Mouse (Mus musculus): ENCODE data around the gene Lias. TPM values are rescaled to one million over a fixed set of nuclear protein-coding genes. Genes with fewer than 3 reads are reported as not detected.

Lias gene
- total RNA-seq (2021): 10 to 100 TPM; 33.3 to 33.4 TPM

DNA sequence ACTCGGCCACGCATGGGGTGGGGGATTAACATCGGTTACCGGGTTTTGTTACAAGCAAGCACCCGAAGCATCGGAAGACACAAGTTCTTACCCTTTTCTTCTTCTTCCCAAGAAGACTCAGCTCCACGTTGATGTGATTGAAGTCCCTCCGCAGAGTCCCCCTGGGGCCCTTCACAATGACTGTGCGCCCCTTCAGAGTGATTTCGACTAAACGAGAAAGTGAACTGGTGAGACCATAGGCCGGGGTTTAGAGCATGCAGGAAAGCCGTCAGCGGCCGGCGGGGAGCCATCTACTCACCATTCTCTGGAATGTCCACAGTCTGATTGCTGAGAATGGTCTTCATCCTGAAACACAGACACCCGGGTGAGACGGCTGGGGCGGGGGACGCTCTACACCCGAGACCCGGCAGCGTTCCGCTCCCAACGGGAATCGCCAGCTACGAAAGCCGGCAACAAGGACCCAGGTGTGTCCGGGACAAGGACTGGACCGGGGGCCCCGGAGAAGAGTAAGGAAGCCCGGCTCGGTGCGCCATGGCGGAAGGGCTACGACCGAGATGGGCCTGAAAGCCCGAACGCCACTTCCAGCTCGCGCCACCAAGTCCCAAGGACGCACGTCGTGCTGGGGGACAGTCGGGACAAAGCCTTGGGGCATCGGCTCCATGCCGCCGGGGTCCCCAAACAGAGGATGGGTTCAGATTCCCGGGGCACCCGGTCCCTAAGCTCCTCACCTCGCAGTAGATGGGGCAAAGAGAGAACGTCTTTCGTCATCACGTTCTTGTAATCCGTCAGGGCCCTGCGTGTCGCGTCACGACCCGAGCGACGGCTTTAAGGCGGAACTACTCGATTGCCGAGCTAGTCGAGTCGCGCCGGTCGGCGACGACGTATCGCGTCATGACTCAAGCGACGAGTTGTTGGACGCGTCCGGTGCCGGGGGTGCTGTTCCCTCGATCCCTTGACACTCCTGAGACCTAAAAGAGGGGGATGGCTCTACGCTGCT is at the start of gene Lias, which contains the start of gene Rpl9:
TSS of gene Lias (plus strand) at position 850 of the 997 bp plus-strand sequence.
TSS of gene Rpl9 (minus strand) at position 797 of the 997 bp plus-strand sequence.
- intact Hi-C loops (cut with DNase I): loop anchor here (1.0 to 10.0 kb wide), 2 partner anchors 56 to 374 kb away; partner anchors contain the start of genes N4bp2 and Rfc1
- DNase-seq (ENCODE audit: low spot score in 2 of 2): peak; percentile 99

GRCm38 (mm10) chr5:65348168-65348567 is 43.1 kb upstream of the Lias start, which contains the start of gene Klb:
Gene Klb, plus strand, starts transcription at chr5:65348314.
- intact Hi-C loops (cut with DNase I): no loop called here
- DNase-seq (ENCODE audit: low spot score in 2 of 2): no peak

- intact Hi-C loops (cut with DNase I): no loop called here
- DNase-seq (ENCODE audit: low spot score in 2 of 2): no peak
Measured at GRCm38 (mm10) chr5:65350508-65350907, 40.8 kb upstream of the Lias start.

GRCm38 (mm10) chr5:65354097-65354496 is 37.2 kb upstream of the Lias start:
- DNase-seq (ENCODE audit: low spot score in 2 of 2): no peak
- intact Hi-C loops (cut with DNase I): no loop called here

DNA sequence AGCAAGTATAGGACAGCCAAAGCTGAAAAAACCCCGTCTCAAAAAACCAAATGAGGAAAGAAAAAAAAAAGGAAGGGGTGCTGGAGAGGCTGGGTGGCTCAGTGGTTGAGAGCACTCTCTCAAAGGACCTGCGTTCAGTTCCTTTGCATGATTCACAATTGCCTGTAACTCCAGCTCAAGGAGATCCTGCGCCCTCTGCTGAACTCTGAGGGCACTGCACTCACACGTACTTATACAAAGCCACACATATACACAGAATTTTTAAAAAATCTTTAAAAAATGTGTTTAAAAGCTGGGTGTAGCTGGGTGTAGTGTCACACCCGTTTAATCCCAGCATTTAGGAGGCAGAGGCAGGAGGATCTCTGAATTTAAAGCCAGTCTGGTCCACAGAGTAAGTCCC is 36.3 kb upstream of the Lias start:
- no peak for DNase-seq (ENCODE audit: low spot score in 2 of 2)
- intact Hi-C loops (cut with DNase I): no loop called here

GRCm38 (mm10) chr5:65356851-65357250 is 34.4 kb upstream of the Lias start:
- intact Hi-C loops (cut with DNase I): no loop called here
- DNase-seq (ENCODE audit: low spot score in 2 of 2): no peak

DNA sequence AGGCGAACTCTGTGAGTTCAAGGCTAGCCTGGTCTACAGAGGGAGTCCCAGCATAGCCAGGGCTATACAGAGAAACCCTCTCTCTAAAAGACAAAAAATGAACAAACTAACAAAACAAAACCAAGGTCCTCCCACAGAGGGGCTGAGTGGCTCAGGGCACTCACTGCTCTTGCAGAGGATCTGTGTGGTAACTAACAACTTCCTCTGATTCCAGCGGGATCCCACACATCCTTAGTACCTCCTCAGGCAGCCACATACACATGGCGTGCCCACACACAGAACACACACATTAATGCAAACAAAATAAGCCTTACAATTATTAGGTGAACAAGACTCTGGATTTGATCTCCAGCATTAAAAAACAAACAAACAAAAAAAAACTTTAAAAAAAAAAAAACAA is 33.5 kb upstream of the Lias start:
- intact Hi-C loops (cut with DNase I): no loop called here
- DNase-seq (ENCODE audit: low spot score in 2 of 2): no peak

- DNase-seq (ENCODE audit: low spot score in 2 of 2): no peak
- intact Hi-C loops (cut with DNase I): no loop called here
Measured at GRCm38 (mm10) chr5:65367837-65368236, 23.5 kb upstream of the Lias start.

GRCm38 (mm10) chr5:65371551-65371950 is 19.7 kb upstream of the Lias start:
- no peak for DNase-seq (ENCODE audit: low spot score in 2 of 2)
- intact Hi-C loops (cut with DNase I): no loop called here

GRCm38 (mm10) chr5:65374746-65375145 is 16.6 kb upstream of the Lias start:
- DNase-seq (ENCODE audit: low spot score in 2 of 2): no peak
- intact Hi-C loops (cut with DNase I): no loop called here

GRCm38 (mm10) chr5:65385704-65386103 is 5.6 kb upstream of the Lias start:
- peak in 1 of 2 experiments; percentile 14 for DNase-seq (ENCODE audit: low spot score in 2 of 2)
- intact Hi-C loops (cut with DNase I): loop anchor here (10.0 kb wide), 1 partner anchor 381 kb away; no protein-coding TSS in a partner anchor

DNA sequence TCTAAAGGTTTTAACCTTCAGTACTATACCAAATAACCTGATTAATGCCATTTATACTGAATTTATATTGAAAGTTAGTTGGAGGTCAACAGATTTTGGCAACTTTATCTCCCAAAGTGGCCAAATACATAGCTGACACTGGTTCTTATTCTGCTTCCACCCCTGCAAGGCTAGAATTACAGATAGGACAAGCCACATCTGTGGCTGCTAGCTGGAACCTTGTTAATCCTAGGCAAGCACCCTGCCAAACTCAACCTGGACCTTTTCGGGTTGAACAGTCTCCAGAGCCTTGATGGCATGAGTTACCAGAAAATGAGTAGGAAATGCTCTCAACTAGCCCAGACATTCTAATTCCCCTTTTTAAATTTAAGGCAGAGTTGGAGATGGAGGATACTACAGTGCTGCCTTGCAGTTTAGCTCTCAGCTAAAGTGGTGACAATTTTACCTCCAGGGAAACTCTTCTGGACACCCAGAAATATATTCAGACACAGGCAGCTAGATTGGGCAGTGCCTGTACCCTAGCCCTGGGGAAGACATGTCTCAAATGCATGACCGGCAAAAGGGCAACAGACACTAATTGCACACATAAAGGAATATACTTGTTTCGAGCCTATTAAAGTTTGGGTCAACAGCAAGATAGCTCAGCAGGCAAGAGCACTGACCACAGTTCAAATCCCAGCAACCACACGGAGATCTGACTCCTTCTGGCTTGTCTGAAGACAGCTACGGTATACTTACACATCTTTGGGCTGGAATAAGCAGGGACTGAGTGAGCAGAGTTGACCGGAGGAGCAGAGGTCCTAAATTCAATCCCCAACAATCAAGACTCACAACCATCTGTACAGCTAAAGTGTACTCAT is 4.1 kb upstream of the Lias start:
- intact Hi-C loops (cut with DNase I): loop anchor here (10.0 kb wide), 1 partner anchor 382 kb away; no protein-coding TSS in a partner anchor

GRCm38 (mm10) chr5:65391753-65392152 is 456 bp downstream of the Lias start:
- DNase-seq (ENCODE audit: low spot score in 2 of 2): no peak
- intact Hi-C loops (cut with DNase I): loop anchor here (1.0 to 10.0 kb wide), 2 partner anchors 56 to 373 kb away; partner anchors contain the start of genes N4bp2 and Rfc1

More for the DNA sequence above, 4.1 kb upstream of the Lias start:
- no peak for DNase-seq (ENCODE audit: low spot score in 2 of 2)

DNA sequence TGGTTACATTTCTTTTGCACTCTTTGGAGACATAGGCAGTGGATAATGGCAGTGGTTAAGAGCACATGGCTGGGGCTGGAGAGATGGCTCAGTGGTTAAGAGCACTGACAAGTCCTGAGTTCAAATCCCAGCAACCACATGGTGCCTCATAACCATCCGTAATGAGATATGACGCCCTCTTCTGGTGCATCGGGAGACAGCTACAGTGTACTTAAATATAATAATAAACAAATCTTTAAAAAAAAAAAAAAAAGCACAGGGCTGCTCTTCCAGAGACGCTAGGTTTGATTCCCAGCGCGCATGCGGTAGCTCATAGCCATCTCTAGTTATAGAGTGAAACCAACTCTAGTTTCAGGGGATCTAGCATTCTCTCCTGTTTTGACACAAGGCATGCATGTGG is 3.1 kb downstream of the Lias start:
- intact Hi-C loops (cut with DNase I): loop anchor here (10.0 kb wide), 1 partner anchor 370 kb away; the partner anchor contains the start of gene N4bp2
- DNase-seq (ENCODE audit: low spot score in 2 of 2): no peak

- peak; percentile 77 to 86 for DNase-seq (ENCODE audit: low spot score in 2 of 2)
- intact Hi-C loops (cut with DNase I): loop anchor here (2.0 to 10.0 kb wide), 2 partner anchors 233 to 295 kb away; no protein-coding TSS in a partner anchor
Measured at GRCm38 (mm10) chr5:65401251-65401994, 10.1 kb downstream of the Lias start.

DNA sequence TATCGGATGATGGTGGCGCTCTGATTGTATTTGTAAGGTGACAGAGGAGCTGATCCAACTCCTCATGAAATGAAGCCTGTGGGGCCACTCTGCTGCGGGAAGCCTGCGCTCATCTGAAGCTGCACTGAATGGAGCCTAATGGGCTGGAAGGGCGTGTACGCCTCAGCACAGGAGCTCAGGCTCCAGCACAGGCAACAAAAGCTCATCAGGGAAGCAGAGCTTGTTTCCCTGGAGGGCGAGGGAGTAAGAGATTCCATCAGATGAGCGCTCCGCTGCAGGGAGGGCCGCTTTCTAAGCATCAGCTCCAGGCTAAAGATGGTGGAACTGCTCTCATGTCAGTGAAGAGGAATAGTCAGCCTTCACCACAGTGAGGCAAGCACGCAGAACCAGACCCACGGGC is 16.7 kb downstream of the Lias start:
- intact Hi-C loops (cut with DNase I): loop anchor here (10.0 kb wide), 1 partner anchor 227 kb away; no protein-coding TSS in a partner anchor
- no peak for DNase-seq (ENCODE audit: low spot score in 2 of 2)

DNA sequence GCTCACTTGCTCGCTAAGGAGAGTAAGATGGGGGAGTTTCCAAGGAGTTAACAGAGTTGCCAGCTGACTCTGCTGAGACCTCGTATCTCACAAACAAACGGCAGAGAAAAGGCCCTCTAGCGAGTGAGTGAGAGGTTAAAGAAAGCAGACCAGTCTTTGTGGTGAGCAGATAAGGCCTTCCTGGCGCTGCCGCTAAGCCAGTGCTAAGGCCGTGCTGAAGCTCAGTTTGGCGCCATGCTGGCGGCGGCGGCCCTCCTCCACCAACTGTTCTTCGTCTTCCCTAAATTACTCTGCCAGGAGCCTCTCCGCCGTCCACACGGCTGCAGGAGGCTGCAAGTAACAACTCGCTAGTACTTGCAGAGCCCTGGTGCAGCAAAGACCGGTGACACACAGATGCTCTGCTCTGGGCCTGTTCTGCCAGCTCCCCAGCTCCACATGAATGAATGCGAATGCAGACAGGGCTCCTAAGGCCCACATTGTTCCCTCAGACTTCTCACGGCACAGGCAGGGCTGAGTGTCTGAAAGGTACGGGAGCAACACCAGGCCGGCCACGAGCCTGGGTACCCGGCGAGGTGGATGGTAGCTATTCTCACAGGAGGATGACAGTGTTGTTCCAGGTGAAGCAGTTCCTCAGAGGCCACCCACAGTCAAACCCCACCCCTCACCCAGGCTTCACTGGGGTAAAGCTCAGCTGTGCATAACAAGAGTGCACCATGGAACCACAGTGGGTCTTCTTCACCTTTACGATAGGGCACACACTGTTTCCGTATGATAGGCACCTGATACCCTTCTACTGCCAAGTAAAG is 24.6 kb downstream of the Lias start:
- DNase-seq (ENCODE audit: low spot score in 2 of 2): no peak
- intact Hi-C loops (cut with DNase I): no loop called here

DNA sequence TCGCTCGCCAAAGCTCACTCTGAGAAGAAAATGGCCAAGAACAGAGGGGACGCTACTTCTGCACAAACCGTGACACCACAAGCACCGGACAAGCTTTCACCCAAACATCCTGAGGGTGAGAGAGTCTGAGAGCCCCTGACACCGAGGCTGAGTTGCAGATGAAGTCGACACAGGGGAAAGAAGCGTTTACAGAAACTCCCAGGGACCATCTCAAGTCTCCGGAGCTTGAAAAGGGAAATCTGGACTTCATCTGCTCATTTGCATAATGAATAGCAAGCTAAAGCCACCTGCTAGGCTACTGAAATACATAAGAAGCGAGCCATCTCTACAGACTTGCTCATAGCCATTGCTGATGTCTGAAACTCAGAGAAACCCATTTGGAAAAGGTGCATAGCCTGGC is 27.8 kb downstream of the Lias start:
- no peak for DNase-seq (ENCODE audit: low spot score in 2 of 2)
- intact Hi-C loops (cut with DNase I): no loop called here
